Mouse (Mus musculus) hindbrain, embryonic 12.5 days (tissue): ENCODE measurements around the gene Lcn5. TPM values are rescaled to one million over a fixed set of nuclear protein-coding genes. Genes with fewer than 3 reads are reported as not detected.

Experiments
- ATAC-seq: fragments of 200-750 bp; cut with Nextera tagmentation; 2 replicates; pipeline ENCODE4 v1.8.0; 2017; ENCODE audit warnings: moderate TSS enrichment; ENCODE audit not compliant: low FRiP score
- H3K27ac ChIP-seq: fragments of 300-500 bp; sonication (generic); 2 replicates; pipeline ENCODE4 v1.5.1; 2016; ENCODE audit warnings: mild to moderate bottlenecking
- H3K27me3 ChIP-seq: fragments of 300-500 bp; sonication (generic); 2 replicates; pipeline ENCODE4 v1.6.1; 2016; ENCODE audit warnings: mild to moderate bottlenecking
- H3K36me3 ChIP-seq: fragments of 300-500 bp; sonication (generic); 2 replicates; pipeline ENCODE4 v1.6.1; 2016; ENCODE audit warnings: mild to moderate bottlenecking
- H3K4me1 ChIP-seq: fragments of 300-500 bp; sonication (generic); 2 replicates; pipeline ENCODE4 v1.6.1; 2016
- H3K4me2 ChIP-seq: fragments of 300-500 bp; sonication (generic); replicated peaks from 2 replicates; pipeline ENCODE4 v1.6.1; 2016; ENCODE audit warnings: mild to moderate bottlenecking
- H3K4me3 ChIP-seq: fragments of 300-500 bp; sonication (generic); 2 replicates; pipeline ENCODE4 v1.5.1; 2016; ENCODE audit warnings: mild to moderate bottlenecking
- H3K9ac ChIP-seq: fragments of 300-500 bp; sonication (generic); 2 replicates; pipeline ENCODE4 v1.6.1; 2016; ENCODE audit warnings: mild to moderate bottlenecking, moderate library complexity
- H3K9me3 ChIP-seq: fragments of 300-500 bp; sonication (generic); replicated peaks from 2 replicates; pipeline ENCODE4 v1.6.1; 2016; ENCODE audit warnings: mild to moderate bottlenecking
- WGBS: fragments of 180-500 bp; shearing (Covaris S2); methylation state at CpG from one replicate; pipeline ENCODE4 v1.1.7; 2016; 5-methylcytosine and 5-hydroxymethylcytosine counted together
- polyA plus RNA-seq: library from polyadenylated mRNA; unstranded; fragments of >200 nt; fragmentation: Nextera tagmentation; extraction: Ambion mirVana; gene quantifications from 2 replicates; pipeline ENCODE4 v1.2.1, GENCODE M21; 2016

Gene Lcn5
- polyA plus RNA-seq, 1 experiment from 2014 or later, result not detected

DNA sequence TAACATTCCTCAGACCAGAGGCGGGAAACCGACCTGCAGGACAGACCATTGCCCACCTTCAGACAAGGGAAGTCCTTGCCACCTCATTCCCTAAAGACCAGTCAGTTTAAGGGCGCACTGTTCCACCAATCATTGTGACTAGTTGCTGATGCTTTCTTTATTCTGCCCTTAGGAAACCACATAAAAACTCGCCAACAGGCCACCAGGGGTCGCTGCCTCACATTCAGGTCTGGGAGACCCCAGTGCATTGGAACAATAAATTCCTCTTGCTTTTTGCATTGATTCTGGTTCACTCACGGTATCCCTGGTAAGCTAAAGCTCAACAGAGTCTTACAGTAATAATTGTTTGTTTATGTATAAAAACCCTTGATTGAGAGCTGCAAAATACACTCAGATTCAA lies 17.9 kb upstream of the Lcn5 start:
- ATAC-seq, result no peak
- no peak overlapping the region for H3K4me2 ChIP-seq
- WGBS, result 12% methylated on average over 6 of the region's 6 CpGs

DNA sequence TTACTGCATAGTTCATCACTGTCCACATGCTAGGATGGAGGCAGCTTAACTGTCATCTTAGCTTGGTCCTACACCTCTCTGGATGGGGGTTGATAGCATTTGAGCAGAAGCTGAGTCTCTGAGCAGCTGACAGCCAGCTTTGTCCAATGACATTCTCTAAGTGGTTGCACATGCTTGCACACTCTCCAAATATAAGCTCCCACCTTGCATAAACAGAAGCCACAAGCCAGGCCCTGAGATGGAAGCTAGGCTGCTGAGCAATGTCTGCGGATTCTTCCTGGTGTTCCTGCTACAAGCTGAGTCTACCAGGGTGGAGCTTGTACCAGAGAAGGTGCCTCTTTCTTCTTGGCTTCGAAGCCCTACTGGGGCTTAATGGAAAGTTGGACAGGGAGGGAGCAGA lies 4.8 kb upstream of the Lcn5 start, which contains the start of gene Lcn8:
Lcn8 (plus strand) TSS at position 219 of the 400 bp plus-strand sequence.
- Histone ChIP-seq H3K9ac (no peak within 1 kb of the TSS), H3K27me3 (no peaks in the 10 kb centered on the region), H3K9me3 (no peaks in the 10 kb centered on the region), H3K4me2 (no peak within 1 kb of the TSS), H3K4me1 (no peaks in the 10 kb centered on the region), H3K27ac (no peak within 1 kb of the TSS), H3K4me3 (no peak within 1 kb of the TSS), H3K36me3 (no peaks in the 10 kb centered on the region)
- ATAC-seq, result no peak
- WGBS, result 76% methylated on average over 2 of the region's 2 CpGs

More for the DNA sequence above, 17.9 kb upstream of the Lcn5 start:
- no peaks in the 10 kb centered on the region for H3K4me1 ChIP-seq
- no peak overlapping the region for H3K4me3 ChIP-seq
- H3K36me3 ChIP-seq, result no peaks in the 10 kb centered on the region
- no peak overlapping the region for H3K9ac ChIP-seq
- no peak overlapping the region for H3K27ac ChIP-seq
- H3K27me3 ChIP-seq, result no peaks in the 10 kb centered on the region
- H3K9me3 ChIP-seq, result no peaks in the 10 kb centered on the region

DNA sequence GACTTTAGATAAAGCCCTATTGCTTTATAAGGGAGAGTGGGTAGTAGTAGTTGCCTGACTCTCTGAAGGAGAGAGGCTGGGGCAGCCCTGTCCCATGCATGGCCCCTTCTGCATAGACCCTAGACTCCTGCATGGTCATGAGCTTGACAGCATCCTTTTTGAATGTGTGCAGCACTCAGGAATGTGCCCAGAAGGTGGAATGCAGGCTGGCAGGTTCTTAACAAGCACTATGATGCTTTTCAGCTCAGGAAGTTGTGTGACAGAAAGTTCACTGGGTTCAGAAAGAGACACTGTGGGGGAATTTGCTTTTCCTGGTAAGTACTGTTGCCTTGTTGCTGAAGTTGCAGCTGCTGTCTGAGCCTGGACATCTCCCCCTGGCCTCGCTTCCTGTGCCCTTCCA lies 3.2 kb upstream of the Lcn5 start:
- Histone ChIP-seq H3K36me3 (no peaks in the 10 kb centered on the region), H3K4me2 (no peak overlapping the region), H3K27me3 (no peaks in the 10 kb centered on the region; the same call in 1 of the 2 replicates), H3K27ac (no peak overlapping the region), H3K9me3 (no peaks in the 10 kb centered on the region), H3K4me3 (no peak overlapping the region), H3K4me1 (no peaks in the 10 kb centered on the region), H3K9ac (no peak overlapping the region)
- ATAC-seq, result no peak
- WGBS, result 64% methylated on average over 1 of the region's 1 CpGs

DNA sequence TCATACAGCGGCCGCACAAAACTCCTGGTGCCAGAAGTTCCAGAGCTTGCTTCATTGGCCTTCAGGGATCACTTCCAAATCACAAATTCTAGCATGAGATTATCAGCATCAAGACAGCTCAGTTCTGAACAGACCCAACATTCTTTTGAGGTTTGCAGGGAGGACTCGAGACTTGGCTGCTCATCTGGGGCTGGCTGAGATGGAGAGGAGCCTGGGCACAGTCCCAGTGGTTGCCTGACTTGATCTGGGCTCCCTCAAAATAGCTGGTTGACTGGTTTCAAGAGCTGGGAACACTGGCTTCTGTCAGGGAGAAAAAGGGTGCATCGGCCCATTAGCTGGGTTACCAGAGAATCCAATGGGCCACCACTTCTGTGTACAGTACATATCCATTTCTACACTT lies 1.1 kb upstream of the Lcn5 start:
- ATAC-seq, result no peak
- no peaks in the 10 kb centered on the region for H3K36me3 ChIP-seq
- H3K9ac ChIP-seq, result no peak overlapping the region
- H3K27me3 ChIP-seq, result no peaks in the 10 kb centered on the region; the same call in 1 of the 2 replicates
- H3K4me3 ChIP-seq, result no peak overlapping the region
- no peak overlapping the region for H3K4me2 ChIP-seq
- H3K27ac ChIP-seq, result no peak overlapping the region
- H3K9me3 ChIP-seq, result no peaks in the 10 kb centered on the region
- 86% methylated on average over 4 of the region's 4 CpGs for WGBS
- no peaks in the 10 kb centered on the region for H3K4me1 ChIP-seq

DNA sequence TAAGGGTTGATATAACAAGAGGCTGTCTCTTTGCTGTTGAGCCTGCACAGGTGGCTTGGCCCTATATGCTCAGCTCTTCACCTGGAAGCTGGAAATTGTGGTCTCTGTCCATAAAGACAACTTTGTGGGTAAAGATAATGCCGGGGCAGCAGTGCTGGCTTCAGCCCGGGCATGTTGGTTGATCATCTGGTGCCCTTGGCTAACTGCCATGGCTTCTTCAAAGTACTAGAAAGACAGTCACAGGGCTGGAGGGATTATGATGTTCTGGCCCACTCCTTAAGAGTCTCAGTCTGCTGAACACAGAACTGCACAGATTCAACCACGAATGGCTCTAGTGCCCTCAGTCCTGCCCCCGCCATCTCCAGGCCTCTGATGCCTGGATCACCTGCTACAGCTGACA lies 506 bp upstream of the Lcn5 start:
- Histone ChIP-seq H3K27me3 (no peaks in the 10 kb centered on the region; the same call in 1 of the 2 replicates), H3K9ac (no peak overlapping the region), H3K4me2 (no peak overlapping the region), H3K4me1 (no peaks in the 10 kb centered on the region), H3K27ac (no peak overlapping the region), H3K9me3 (no peaks in the 10 kb centered on the region), H3K4me3 (no peak overlapping the region), H3K36me3 (no peaks in the 10 kb centered on the region)
- WGBS, result 96% methylated on average over 4 of the region's 4 CpGs
- no peak for ATAC-seq

DNA sequence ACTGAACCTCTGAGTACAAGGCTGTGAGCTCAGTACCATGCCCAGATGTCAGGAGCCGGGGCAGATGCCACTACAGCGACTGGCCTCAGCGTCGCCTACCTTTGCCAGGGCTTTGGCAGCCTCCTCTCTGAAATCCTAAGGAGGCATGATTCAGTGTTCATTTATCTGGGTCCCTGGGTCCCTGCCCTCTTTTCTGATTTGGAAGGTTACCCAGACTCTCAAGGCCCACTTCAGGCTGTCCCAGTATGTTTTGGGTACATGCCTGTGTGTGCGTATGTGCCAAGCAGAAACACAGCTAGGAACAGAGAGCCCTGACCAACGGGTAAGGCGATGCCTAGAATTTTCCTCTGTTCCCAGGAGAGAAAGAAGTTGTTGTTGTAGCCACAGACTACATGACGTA lies 2.5 kb downstream of the Lcn5 start:
- WGBS, result 83% methylated on average over 8 of the region's 8 CpGs
- H3K4me2 ChIP-seq, result no peak overlapping the region
- no peaks in the 10 kb centered on the region for H3K4me1 ChIP-seq
- H3K27me3 ChIP-seq, result no peaks in the 10 kb centered on the region; the same call in 1 of the 2 replicates
- no peaks in the 10 kb centered on the region for H3K36me3 ChIP-seq
- H3K27ac ChIP-seq, result no peak overlapping the region
- H3K9me3 ChIP-seq, result no peaks in the 10 kb centered on the region
- H3K9ac ChIP-seq, result no peak overlapping the region
- no peak for ATAC-seq
- no peak overlapping the region for H3K4me3 ChIP-seq

DNA sequence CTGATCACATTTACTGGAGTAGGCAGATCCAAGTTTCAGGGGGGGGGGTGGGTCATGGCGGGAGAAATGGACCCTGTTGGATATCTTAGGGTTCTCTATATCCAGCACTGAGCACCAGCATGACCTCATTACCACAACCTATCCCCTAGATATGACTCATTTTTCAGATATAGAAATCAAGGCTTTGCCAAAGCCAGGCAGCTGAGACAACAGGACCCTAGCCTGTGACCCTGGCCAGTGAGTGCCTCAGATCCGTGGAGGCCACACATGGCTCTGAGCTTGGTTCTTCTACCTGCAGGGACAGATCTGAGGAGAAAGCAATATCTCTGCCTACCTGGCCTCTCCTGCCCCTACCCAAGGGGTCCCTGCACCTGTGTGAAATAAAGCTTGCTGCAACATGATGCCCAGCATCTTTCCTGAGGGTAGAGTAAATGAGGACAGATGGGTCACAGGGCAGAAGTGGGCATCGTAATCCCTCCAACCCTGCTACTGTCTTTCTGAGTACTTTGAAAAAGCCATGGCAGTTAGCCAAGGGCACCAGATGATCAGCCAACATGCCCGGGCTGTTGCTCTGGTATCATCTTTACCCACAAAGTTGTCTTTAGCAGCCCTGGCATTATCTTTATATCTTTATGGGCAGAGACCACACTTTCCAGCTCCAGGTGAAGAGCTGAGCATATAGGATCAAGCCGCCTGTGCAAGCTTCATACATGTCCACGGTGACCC lies 3.7 kb downstream of the Lcn5 start:
- Histone ChIP-seq H3K27me3 (no peaks in the 10 kb centered on the region; the same call in 1 of the 2 replicates), H3K4me3 (no peak overlapping the region), H3K4me1 (no peaks in the 10 kb centered on the region), H3K36me3 (no peaks in the 10 kb centered on the region), H3K4me2 (no peak overlapping the region), H3K27ac (no peak overlapping the region), H3K9ac (no peak overlapping the region), H3K9me3 (no peaks in the 10 kb centered on the region)
- ATAC-seq, result no peak
- WGBS, result 87% methylated on average over 6 of the region's 6 CpGs

DNA sequence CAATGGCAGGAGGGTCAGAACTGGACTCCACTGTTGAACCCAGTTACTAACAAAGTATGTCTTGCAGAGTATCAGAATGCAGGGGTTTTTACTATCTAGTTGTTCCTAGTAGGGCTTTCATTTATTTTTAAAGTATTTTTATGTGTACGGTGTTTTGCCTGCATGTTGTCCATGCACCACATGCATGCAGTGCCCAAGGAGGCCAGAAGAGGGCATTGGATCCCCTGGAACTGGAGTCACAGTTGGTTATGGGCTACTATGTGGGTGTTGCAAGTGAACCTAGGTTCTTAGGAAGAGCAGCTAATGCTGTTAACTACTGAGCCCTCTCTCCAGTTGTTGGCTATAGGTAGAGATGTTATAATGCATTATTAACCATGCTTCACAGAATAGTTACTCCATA lies 5.8 kb downstream of the Lcn5 start:
- Histone ChIP-seq H3K4me1 (no peaks in the 10 kb centered on the region), H3K9me3 (no peaks in the 10 kb centered on the region), H3K27ac (no peak overlapping the region), H3K36me3 (no peaks in the 10 kb centered on the region), H3K27me3 (no peaks in the 10 kb centered on the region; the same call in 1 of the 2 replicates), H3K9ac (no peak overlapping the region), H3K4me2 (no peak overlapping the region), H3K4me3 (no peak overlapping the region)
- no peak for ATAC-seq
- WGBS, result 81% methylated on average over 1 of the region's 1 CpGs

DNA sequence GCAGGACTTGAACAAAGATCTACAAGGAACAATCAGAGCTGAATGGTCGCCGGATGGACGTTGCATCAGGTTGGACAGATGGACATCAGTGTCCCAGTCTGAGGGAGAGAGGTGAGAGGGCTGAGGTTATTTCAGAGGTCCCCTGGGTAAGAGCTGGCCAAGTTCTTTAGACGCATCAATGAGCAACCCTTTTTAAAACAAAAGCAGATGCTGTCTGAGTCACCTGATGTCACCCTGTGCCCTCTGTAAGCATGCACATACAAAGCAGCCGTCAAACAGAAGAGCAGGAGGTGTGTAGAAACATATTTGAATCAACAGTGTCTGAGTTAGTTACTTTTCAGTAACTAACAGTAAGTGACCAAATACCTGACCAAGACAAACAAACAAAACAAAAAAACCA lies 6.4 kb downstream of the Lcn5 start:
- Histone ChIP-seq H3K27me3 (no peaks in the 10 kb centered on the region; the same call in 1 of the 2 replicates), H3K4me1 (no peaks in the 10 kb centered on the region), H3K9me3 (no peaks in the 10 kb centered on the region), H3K4me3 (no peak overlapping the region), H3K27ac (no peak overlapping the region), H3K36me3 (no peaks in the 10 kb centered on the region), H3K9ac (no peak overlapping the region), H3K4me2 (no peak overlapping the region)
- 77% methylated on average over 5 of the region's 5 CpGs for WGBS
- no peak for ATAC-seq

DNA sequence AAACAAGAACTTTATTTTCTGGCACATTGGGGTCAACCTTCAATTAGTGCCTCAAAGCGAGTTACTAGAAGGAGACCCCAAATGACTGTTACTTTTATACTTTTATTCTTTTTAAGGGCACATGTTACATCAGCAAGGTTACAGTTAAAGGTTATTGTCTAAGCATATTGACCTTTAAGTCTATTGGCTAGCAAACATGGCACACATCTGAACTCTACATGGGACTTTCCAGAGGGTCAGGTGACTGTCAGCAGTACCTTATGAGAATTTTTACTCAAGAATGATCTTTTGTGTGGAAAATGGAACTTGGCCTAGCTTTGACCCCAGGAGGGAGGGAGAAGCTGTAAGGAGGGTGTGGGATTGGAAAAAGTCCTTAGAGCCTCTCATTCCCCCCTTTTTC lies 8.8 kb downstream of the Lcn5 start:
- no peaks in the 10 kb centered on the region for H3K27me3 ChIP-seq
- H3K4me1 ChIP-seq, result no peaks in the 10 kb centered on the region
- H3K9ac ChIP-seq, result no peak overlapping the region
- H3K27ac ChIP-seq, result no peak overlapping the region
- no peaks in the 10 kb centered on the region for H3K36me3 ChIP-seq
- H3K4me2 ChIP-seq, result no peak overlapping the region
- no peak for ATAC-seq
- no peaks in the 10 kb centered on the region for H3K9me3 ChIP-seq
- no peak overlapping the region for H3K4me3 ChIP-seq
- WGBS, result 55% methylated on average over 1 of the region's 1 CpGs

DNA sequence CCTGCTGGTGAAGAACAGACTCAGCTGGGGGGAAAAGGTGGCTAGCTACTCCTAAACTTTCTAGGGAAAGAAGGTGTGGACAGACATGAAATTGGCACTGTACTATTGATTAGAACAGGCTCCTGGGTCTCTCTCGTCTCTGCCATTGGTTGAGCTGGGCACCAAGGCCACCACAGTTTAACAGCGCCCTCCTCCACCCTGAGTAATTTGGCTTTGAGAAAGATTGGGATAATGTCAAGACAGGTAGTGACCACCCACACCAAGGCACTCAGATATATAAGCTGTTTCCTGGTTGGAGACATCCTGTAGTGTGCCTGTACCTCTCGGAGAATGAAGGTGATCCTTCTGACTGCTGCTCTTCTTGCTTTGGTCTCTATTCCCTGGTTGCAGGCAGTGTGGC lies 18.7 kb downstream of the Lcn5 start, which contains the start of gene Lcn6:
Lcn6 (plus strand) TSS at position 301 of the 400 bp plus-strand sequence.
- no peak for ATAC-seq
- 83% methylated on average over 3 of the region's 3 CpGs for WGBS
- H3K27me3 ChIP-seq, result no peaks in the 10 kb centered on the region; the same call in 1 of the 2 replicates
- no peaks in the 10 kb centered on the region for H3K36me3 ChIP-seq
- H3K4me1 ChIP-seq, result no peaks in the 10 kb centered on the region
- no peak within 1 kb of the TSS for H3K9ac ChIP-seq
- no peak within 1 kb of the TSS for H3K4me3 ChIP-seq
- H3K4me2 ChIP-seq, result no peak within 1 kb of the TSS
- H3K9me3 ChIP-seq, result no peaks in the 10 kb centered on the region
- no peak within 1 kb of the TSS for H3K27ac ChIP-seq

DNA sequence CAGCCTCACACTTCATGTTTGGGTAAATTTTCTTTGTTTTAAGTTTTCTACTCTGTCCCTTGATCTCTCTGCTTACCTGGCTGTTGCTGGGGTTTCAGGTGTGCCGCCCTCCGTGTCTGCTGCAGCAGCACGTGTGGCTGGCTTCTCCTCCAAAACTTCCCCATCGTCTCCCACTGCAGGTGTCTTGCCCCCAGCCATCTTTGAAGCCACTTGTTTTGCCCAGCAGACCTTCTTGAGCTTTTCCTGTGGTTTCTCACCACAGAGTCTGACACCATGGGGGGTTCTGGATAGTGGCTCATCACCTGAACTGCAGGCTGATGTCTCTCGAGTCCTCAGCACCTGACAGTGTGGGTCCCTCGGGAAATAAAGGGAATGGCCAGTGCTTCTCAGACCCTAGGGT lies 21.8 kb downstream of the Lcn5 start:
- Histone ChIP-seq H3K27me3 (no peaks in the 10 kb centered on the region; the same call in 1 of the 2 replicates), H3K9me3 (no peaks in the 10 kb centered on the region), H3K4me1 (no peaks in the 10 kb centered on the region), H3K9ac (no peak overlapping the region), H3K4me3 (no peak overlapping the region), H3K36me3 (no peaks in the 10 kb centered on the region), H3K27ac (no peak overlapping the region), H3K4me2 (no peak overlapping the region)
- 83% methylated on average over 6 of the region's 6 CpGs for WGBS
- ATAC-seq, result no peak

DNA sequence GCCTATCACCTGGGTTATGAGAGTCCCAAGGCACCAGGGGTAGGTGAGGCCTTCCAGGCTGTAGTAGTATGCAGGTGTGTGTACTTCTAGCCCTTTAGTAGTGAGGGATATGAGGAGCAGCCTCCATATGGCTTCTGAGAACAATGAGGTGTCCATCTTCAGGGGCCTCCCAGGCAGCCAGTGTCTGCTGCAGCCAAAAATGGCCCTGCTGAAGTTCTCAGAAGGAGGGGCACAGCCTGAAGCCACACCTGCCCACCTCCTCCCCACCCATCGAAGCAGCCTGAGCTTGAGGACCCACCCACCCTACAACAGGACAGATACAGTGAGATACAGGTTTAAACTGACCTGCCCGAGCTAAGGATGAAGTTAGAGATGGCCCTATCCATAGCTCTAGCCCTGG lies 24.7 kb downstream of the Lcn5 start, which contains the start of gene Lcn10:
Lcn10 (plus strand) TSS at position 301 of the 400 bp plus-strand sequence.
- Histone ChIP-seq H3K9ac (no peak within 1 kb of the TSS), H3K36me3 (no peaks in the 10 kb centered on the region), H3K27me3 (no peaks in the 10 kb centered on the region; the same call in 1 of the 2 replicates), H3K9me3 (no peaks in the 10 kb centered on the region), H3K27ac (no peak within 1 kb of the TSS), H3K4me2 (no peak within 1 kb of the TSS), H3K4me3 (no peak within 1 kb of the TSS), H3K4me1 (no peaks in the 10 kb centered on the region)
- ATAC-seq, result no peak
- WGBS, result 61% methylated on average over 2 of the region's 2 CpGs
